Mouse (Mus musculus): ENCODE data around the gene Hist1h2bf.
A peak's percentile ranks its signal among the peaks of the same experiment; 100 is the strongest.
"Not testable (repeated sequence)": the region's sequence is repeated elsewhere in the genome, so short reads cannot be mapped to it uniquely, and the experiment has no call there.

Gene Hist1h2bf

GRCm38 (mm10) chr13:23571504-23572217 lies 2.3 kb downstream of the Hist1h2bf start:
- DNase-seq (ENCODE audit: low spot score) = peak; percentile 82

- peak; percentile 96 for DNase-seq (ENCODE audit: low spot score)
Measured at GRCm38 (mm10) chr13:23571022-23571503, 2.9 kb downstream of the Hist1h2bf start, which contains the start of the genes Hist1h2ae and Hist1h2bg. Gene Hist1h2ae, minus strand, starts transcription at chr13:23571220. Gene Hist1h2bg, plus strand, starts transcription at chr13:23571396.

- peak; percentile 78 for DNase-seq (ENCODE audit: low spot score)
Measured at GRCm38 (mm10) chr13:23570261-23571021, 3.6 kb downstream of the Hist1h2bf start.

- DNase-seq (ENCODE audit: low spot score) = no peak
Measured at GRCm38 (mm10) chr13:23564482-23564881, 9.5 kb downstream of the Hist1h2bf start.

GRCm38 (mm10) chr13:23562699-23563462 lies 11.1 kb downstream of the Hist1h2bf start:
- peak; percentile 85 for DNase-seq (ENCODE audit: low spot score)

GRCm38 (mm10) chr13:23561883-23562659 lies 11.9 kb downstream of the Hist1h2bf start, which contains the start of gene Hist1h3e:
Gene Hist1h3e, minus strand, starts transcription at chr13:23562369.
- DNase-seq (ENCODE audit: low spot score) = peak; percentile 97

- DNase-seq (ENCODE audit: low spot score) = not testable (repeated sequence)
Measured at GRCm38 (mm10) chr13:23561531-23561882, 12.5 kb downstream of the Hist1h2bf start.

- DNase-seq (ENCODE audit: low spot score) = peak; percentile 50
Measured at GRCm38 (mm10) chr13:23560699-23561098, 13.3 kb downstream of the Hist1h2bf start.

- no peak for DNase-seq (ENCODE audit: low spot score)
Measured at GRCm38 (mm10) chr13:23556906-23557305, 17.1 kb downstream of the Hist1h2bf start.

- DNase-seq (ENCODE audit: low spot score) = peak; percentile 96
Measured at GRCm38 (mm10) chr13:23555839-23556416, 18.1 kb downstream of the Hist1h2bf start.

GRCm38 (mm10) chr13:23554925-23555838 lies 18.8 kb downstream of the Hist1h2bf start:
- peak; percentile 97 for DNase-seq (ENCODE audit: low spot score)

GRCm38 (mm10) chr13:23554393-23554792 lies 19.6 kb downstream of the Hist1h2bf start:
- peak; percentile 71 for DNase-seq (ENCODE audit: low spot score)

- DNase-seq (ENCODE audit: low spot score) = no peak
Measured at GRCm38 (mm10) chr13:23552962-23553361, 21.0 kb downstream of the Hist1h2bf start, which contains the start of gene Hist1h1d. Gene Hist1h1d, plus strand, starts transcription at chr13:23553262.

- no peak for DNase-seq (ENCODE audit: low spot score)
Measured at GRCm38 (mm10) chr13:23551931-23552914, 21.8 kb downstream of the Hist1h2bf start.

- DNase-seq (ENCODE audit: low spot score) = peak; percentile 98
Measured at GRCm38 (mm10) chr13:23551146-23551834, 22.7 kb downstream of the Hist1h2bf start, which contains the start of gene Hist1h4f. Gene Hist1h4f, minus strand, starts transcription at chr13:23551648.

- peak; percentile 82 for DNase-seq (ENCODE audit: low spot score)
Measured at GRCm38 (mm10) chr13:23550761-23551145, 23.2 kb downstream of the Hist1h2bf start.

- DNase-seq (ENCODE audit: low spot score) = no peak
Measured at GRCm38 (mm10) chr13:23546694-23547093, 27.3 kb downstream of the Hist1h2bf start.

GRCm38 (mm10) chr13:23544787-23545120 lies 29.2 kb downstream of the Hist1h2bf start:
- not testable (repeated sequence) for DNase-seq (ENCODE audit: low spot score)

Data from embryo, embryonic 10.5 days (tissue).